Mouse (Mus musculus): ENCODE data around the gene Utf1. TPM values are rescaled to one million over a fixed set of nuclear protein-coding genes. Genes with fewer than 3 reads are reported as not detected.

The Utf1 gene
- polyA plus RNA-seq, 1 experiment, result 1.1 TPM

- H3K4me1 ChIP-seq (ENCODE audit: control insufficient read depth, insufficient read depth, insufficient read length), result no peaks in the 10 kb centered on the region; the same call in 1 of the 2 replicates
- no peaks in the 10 kb centered on the region for H3K27me3 ChIP-seq (ENCODE audit: control insufficient read depth, insufficient read depth, low read length)
- H3K27ac ChIP-seq (ENCODE audit: insufficient read depth, low read length), result no peak overlapping the region
- H3K36me3 ChIP-seq (ENCODE audit: control insufficient read depth, insufficient read depth, low read length), result no peaks in the 10 kb centered on the region
- 86% methylated on average over 7 of the region's 7 CpGs for WGBS
- TF ChIP-seq POLR2A (IDR thresholded peaks at IDR 0.05; ENCODE audit: low read depth, low read length) (no peak), CTCF (IDR thresholded peaks at IDR 0.05; ENCODE audit: extremely low read depth, insufficient read depth, insufficient read length, insufficient replicate concordance) (no peak)
- H3K4me3 ChIP-seq (ENCODE audit: extremely low read depth, insufficient read depth, insufficient read length), result no peak overlapping the region
- no peak for DNase-seq (ENCODE audit: low read depth in 1 of 2, low spot score in 2 of 2)
Measured at GRCm38 (mm10) chr7:139900456-139900855, 43.1 kb upstream of the Utf1 start.

GRCm38 (mm10) chr7:139900896-139901295 is 42.7 kb upstream of the Utf1 start:
- 79% methylated on average over 6 of the region's 6 CpGs for WGBS
- no peak overlapping the region for H3K27ac ChIP-seq (ENCODE audit: insufficient read depth, low read length)
- H3K36me3 ChIP-seq (ENCODE audit: control insufficient read depth, insufficient read depth, low read length), result no peaks in the 10 kb centered on the region
- H3K4me3 ChIP-seq (ENCODE audit: extremely low read depth, insufficient read depth, insufficient read length), result no peak overlapping the region
- H3K27me3 ChIP-seq (ENCODE audit: control insufficient read depth, insufficient read depth, low read length), result no peaks in the 10 kb centered on the region
- no peaks in the 10 kb centered on the region; the same call in 1 of the 2 replicates for H3K4me1 ChIP-seq (ENCODE audit: control insufficient read depth, insufficient read depth, insufficient read length)
- no peak for TF ChIP-seq POLR2A (IDR thresholded peaks at IDR 0.05; ENCODE audit: low read depth, low read length)
- TF ChIP-seq CTCF (IDR thresholded peaks at IDR 0.05; ENCODE audit: extremely low read depth, insufficient read depth, insufficient read length, insufficient replicate concordance), result no peak
- DNase-seq (ENCODE audit: low read depth in 1 of 2, low spot score in 2 of 2), result no peak

- Histone ChIP-seq H3K27me3 (ENCODE audit: control insufficient read depth, insufficient read depth, low read length) (no peaks in the 10 kb centered on the region), H3K36me3 (ENCODE audit: control insufficient read depth, insufficient read depth, low read length) (no peaks in the 10 kb centered on the region), H3K27ac (ENCODE audit: insufficient read depth, low read length) (no peak overlapping the region), H3K4me3 (ENCODE audit: extremely low read depth, insufficient read depth, insufficient read length) (no peak overlapping the region), H3K4me1 (ENCODE audit: control insufficient read depth, insufficient read depth, insufficient read length) (no peaks in the 10 kb centered on the region; the same call in 1 of the 2 replicates)
- no peak for DNase-seq (ENCODE audit: low read depth in 1 of 2, low spot score in 2 of 2)
- TF ChIP-seq CTCF (IDR thresholded peaks at IDR 0.05; ENCODE audit: extremely low read depth, insufficient read depth, insufficient read length, insufficient replicate concordance) (no peak), POLR2A (IDR thresholded peaks at IDR 0.05; ENCODE audit: low read depth, low read length) (no peak)
- WGBS, result 31% methylated on average over 1 of the region's 1 CpGs
Measured at GRCm38 (mm10) chr7:139901981-139902380, 41.6 kb upstream of the Utf1 start.

- TF ChIP-seq POLR2A (IDR thresholded peaks at IDR 0.05; ENCODE audit: low read depth, low read length), result no peak
- no peak for TF ChIP-seq CTCF (IDR thresholded peaks at IDR 0.05; ENCODE audit: extremely low read depth, insufficient read depth, insufficient read length, insufficient replicate concordance)
- no peak for DNase-seq (ENCODE audit: low read depth in 1 of 2, low spot score in 2 of 2)
- WGBS, result 12% methylated on average over 6 of the region's 6 CpGs
- Histone ChIP-seq H3K36me3 (ENCODE audit: control insufficient read depth, insufficient read depth, low read length) (no peaks in the 10 kb centered on the region), H3K4me3 (ENCODE audit: extremely low read depth, insufficient read depth, insufficient read length) (no peak overlapping the region), H3K27me3 (ENCODE audit: control insufficient read depth, insufficient read depth, low read length) (no peaks in the 10 kb centered on the region), H3K4me1 (ENCODE audit: control insufficient read depth, insufficient read depth, insufficient read length) (no peaks in the 10 kb centered on the region; the same call in 1 of the 2 replicates), H3K27ac (ENCODE audit: insufficient read depth, low read length) (no peak overlapping the region)
Measured at GRCm38 (mm10) chr7:139905261-139905660, 38.3 kb upstream of the Utf1 start.

DNA sequence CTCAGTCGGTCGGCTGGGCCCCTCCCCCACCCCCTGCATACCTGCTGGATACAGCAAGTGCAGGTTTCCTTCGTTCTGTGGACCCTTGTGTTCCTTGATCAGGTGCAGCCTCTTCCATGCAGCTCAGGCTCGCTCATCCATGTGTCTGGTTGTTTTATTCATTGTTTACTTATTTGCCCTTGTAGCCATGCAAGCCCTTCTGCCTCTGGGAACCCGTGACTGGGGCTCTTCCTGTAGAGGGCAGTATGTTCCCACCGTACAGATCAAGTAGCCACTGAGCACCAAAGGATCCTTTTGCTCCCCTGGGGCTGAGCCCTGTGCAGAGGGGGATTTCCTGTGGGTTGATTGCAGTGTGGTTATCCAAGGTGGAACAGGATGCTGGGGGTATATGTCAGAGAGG is 37.9 kb upstream of the Utf1 start:
- WGBS, result 3% methylated on average over 6 of the region's 6 CpGs
- Histone ChIP-seq H3K4me3 (ENCODE audit: extremely low read depth, insufficient read depth, insufficient read length) (no peak overlapping the region), H3K27ac (ENCODE audit: insufficient read depth, low read length) (no peak overlapping the region), H3K4me1 (ENCODE audit: control insufficient read depth, insufficient read depth, insufficient read length) (no peaks in the 10 kb centered on the region; the same call in 1 of the 2 replicates), H3K27me3 (ENCODE audit: control insufficient read depth, insufficient read depth, low read length) (no peaks in the 10 kb centered on the region), H3K36me3 (ENCODE audit: control insufficient read depth, insufficient read depth, low read length) (no peaks in the 10 kb centered on the region)
- TF ChIP-seq POLR2A (IDR thresholded peaks at IDR 0.05; ENCODE audit: low read depth, low read length), result no peak
- peak; percentile 23; the same call in 1 of the 2 replicates for TF ChIP-seq CTCF (IDR thresholded peaks at IDR 0.05; ENCODE audit: extremely low read depth, insufficient read depth, insufficient read length, insufficient replicate concordance)
- DNase-seq (ENCODE audit: low read depth in 1 of 2, low spot score in 2 of 2), result peak; percentile 14 to 21

DNA sequence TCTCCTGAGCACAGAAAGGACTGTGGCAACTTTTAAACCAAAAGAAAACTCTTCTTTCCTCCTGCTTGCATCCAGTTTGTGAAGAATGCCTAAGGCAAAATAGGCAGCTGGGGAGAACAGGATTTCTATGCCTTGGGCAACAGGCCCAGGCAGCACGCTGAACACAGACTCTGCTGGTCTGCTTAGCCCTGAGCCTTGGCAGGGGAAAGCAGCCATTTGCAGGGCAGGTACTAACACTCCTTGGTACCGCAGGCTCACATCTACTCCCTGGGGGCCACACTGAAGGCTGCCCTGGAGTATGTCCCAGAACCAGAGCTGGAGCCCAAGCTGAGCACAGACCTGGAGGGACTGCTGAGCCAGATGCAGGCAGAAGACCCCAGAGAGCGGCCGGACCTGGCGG is 35.4 kb upstream of the Utf1 start:
- H3K27me3 ChIP-seq (ENCODE audit: control insufficient read depth, insufficient read depth, low read length), result no peaks in the 10 kb centered on the region
- no peak overlapping the region for H3K27ac ChIP-seq (ENCODE audit: insufficient read depth, low read length)

GRCm38 (mm10) chr7:139909469-139909868 is 34.1 kb upstream of the Utf1 start:
- no peak overlapping the region for H3K4me3 ChIP-seq (ENCODE audit: extremely low read depth, insufficient read depth, insufficient read length)
- no peak overlapping the region for H3K27ac ChIP-seq (ENCODE audit: insufficient read depth, low read length)
- no peaks in the 10 kb centered on the region for H3K36me3 ChIP-seq (ENCODE audit: control insufficient read depth, insufficient read depth, low read length)
- no peaks in the 10 kb centered on the region for H3K27me3 ChIP-seq (ENCODE audit: control insufficient read depth, insufficient read depth, low read length)
- no peaks in the 10 kb centered on the region; the same call in 1 of the 2 replicates for H3K4me1 ChIP-seq (ENCODE audit: control insufficient read depth, insufficient read depth, insufficient read length)
- DNase-seq (ENCODE audit: low read depth in 1 of 2, low spot score in 2 of 2), result no peak
- TF ChIP-seq CTCF (IDR thresholded peaks at IDR 0.05; ENCODE audit: extremely low read depth, insufficient read depth, insufficient read length, insufficient replicate concordance), result no peak
- TF ChIP-seq POLR2A (IDR thresholded peaks at IDR 0.05; ENCODE audit: low read depth, low read length), result no peak
- 71% methylated on average over 6 of the region's 6 CpGs for WGBS

More for the DNA sequence above, 35.4 kb upstream of the Utf1 start:
- Histone ChIP-seq H3K36me3 (ENCODE audit: control insufficient read depth, insufficient read depth, low read length) (no peaks in the 10 kb centered on the region), H3K4me3 (ENCODE audit: extremely low read depth, insufficient read depth, insufficient read length) (no peak overlapping the region), H3K4me1 (ENCODE audit: control insufficient read depth, insufficient read depth, insufficient read length) (no peaks in the 10 kb centered on the region; the same call in 1 of the 2 replicates)
- 88% methylated on average over 5 of the region's 5 CpGs for WGBS
- no peak for DNase-seq (ENCODE audit: low read depth in 1 of 2, low spot score in 2 of 2)
- TF ChIP-seq POLR2A (IDR thresholded peaks at IDR 0.05; ENCODE audit: low read depth, low read length), result no peak
- no peak for TF ChIP-seq CTCF (IDR thresholded peaks at IDR 0.05; ENCODE audit: extremely low read depth, insufficient read depth, insufficient read length, insufficient replicate concordance)
